Comparison of ENCODE assay signal across 9 mouse cellular contexts in the genomic region with DNA sequence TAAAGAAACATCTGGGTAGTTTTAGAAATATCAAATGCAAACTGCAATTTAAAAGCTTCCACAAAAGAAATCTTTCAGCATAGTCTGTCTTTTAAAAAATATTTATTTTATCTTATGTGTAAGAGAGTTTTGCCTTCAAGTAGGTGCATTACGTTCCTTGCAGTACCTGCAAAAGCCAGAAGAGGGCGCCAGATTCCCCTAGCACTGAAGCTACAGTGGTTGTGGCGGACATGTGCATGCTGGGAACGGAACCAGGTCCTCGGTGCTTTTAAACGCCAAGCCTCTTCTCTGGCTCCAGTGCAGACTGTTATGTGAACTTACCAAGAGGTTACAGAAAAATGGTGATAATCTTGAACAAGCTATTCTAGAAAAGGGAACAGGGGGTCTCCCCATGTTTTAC. TPM values are rescaled to one million over a fixed set of nuclear protein-coding genes. Genes with fewer than 3 reads are reported as not detected.
DNase-seq lines count a peak whose midpoint lies in the region; ATAC-seq and TF ChIP-seq lines count a peak whose summit lies in the region.
"Had no signal": no experiment of that assay in that cellular context is flagged by ENCODE, and none has a peak within 500 bp of the region (broad histone marks: within the 10 kb centered on the region; RNA-seq: fewer than 3 reads in every experiment).

No protein-coding gene starts in this region.

- no peak overlapping the region for H3K27ac ChIP-seq in liver, embryonic 11.5 days (ENCODE audit: low read depth, low read length)
- H3K27ac ChIP-seq in embryonic fibroblast, embryonic 13.5 days (ENCODE audit: insufficient read depth, low read length): no peak overlapping the region
- no peak overlapping the region for H3K27ac ChIP-seq in forebrain, embryonic 16.5 days (ENCODE audit: low read length)
- H3K27ac ChIP-seq in midbrain, embryonic 15.5 days: no peak overlapping the region
- H3K27ac ChIP-seq: midbrain, embryonic 12.5 days had no signal

- no peak overlapping the region for H3K4me2 ChIP-seq in liver, embryonic 11.5 days
- no peak overlapping the region for H3K4me2 ChIP-seq in forebrain, embryonic 16.5 days (ENCODE audit: low read length)
- no peak overlapping the region for H3K4me2 ChIP-seq in midbrain, embryonic 15.5 days
- H3K4me2 ChIP-seq: midbrain, embryonic 12.5 days had no signal

- no peaks in the 10 kb centered on the region for H3K36me3 ChIP-seq in liver, embryonic 11.5 days (ENCODE audit: control insufficient read depth, insufficient read depth, low read length)
- no peaks in the 10 kb centered on the region for H3K36me3 ChIP-seq in G1E (replicated peaks)
- H3K36me3 ChIP-seq in forebrain, embryonic 16.5 days (ENCODE audit: control insufficient read depth, insufficient read depth): no peaks in the 10 kb centered on the region
- no peaks in the 10 kb centered on the region for H3K36me3 ChIP-seq in midbrain, embryonic 15.5 days (replicated peaks)
- H3K36me3 ChIP-seq: midbrain, embryonic 12.5 days had no signal

- H3K4me1 ChIP-seq in liver, embryonic 11.5 days (replicated peaks; ENCODE audit: control insufficient read depth, insufficient read depth, low read length): peaks cover 4% of the 10 kb centered on the region; the same call in 1 of the 2 replicates
- no peaks in the 10 kb centered on the region for H3K4me1 ChIP-seq in G1E (ENCODE audit: insufficient read depth, low read depth, low read length)
- no peaks in the 10 kb centered on the region for H3K4me1 ChIP-seq in embryonic fibroblast, embryonic 13.5 days (ENCODE audit: control insufficient read depth, insufficient read depth, low read length)
- no peaks in the 10 kb centered on the region for H3K4me1 ChIP-seq in forebrain, embryonic 16.5 days (replicated peaks; ENCODE audit: control insufficient read depth, insufficient read depth, low read length)
- H3K4me1 ChIP-seq in midbrain, embryonic 15.5 days: 0 out of 2 replicates have a peak, but pooled peaks cover 3% of the 10 kb centered on the region
- H3K4me1 ChIP-seq: midbrain, embryonic 12.5 days had no signal

- H3K27me3 ChIP-seq in liver, embryonic 11.5 days (replicated peaks; ENCODE audit: control insufficient read depth, insufficient read depth, low read length): no peaks in the 10 kb centered on the region
- H3K27me3 ChIP-seq in G1E (ENCODE audit: insufficient read depth, low read length): no peaks in the 10 kb centered on the region
- H3K27me3 ChIP-seq in forebrain, embryonic 16.5 days (replicated peaks; ENCODE audit: control insufficient read depth, insufficient read depth, low read length): no peaks in the 10 kb centered on the region
- H3K27me3 ChIP-seq in midbrain, embryonic 15.5 days (replicated peaks): no peaks in the 10 kb centered on the region

- no peak overlapping the region for H3K4me3 ChIP-seq in liver, embryonic 11.5 days (ENCODE audit: low read depth, low read length)
- H3K4me3 ChIP-seq in G1E (ENCODE audit: low read depth, low read length): no peak overlapping the region
- H3K4me3 ChIP-seq in embryonic fibroblast, embryonic 13.5 days (ENCODE audit: insufficient read depth, low read length): no peak overlapping the region
- H3K4me3 ChIP-seq in forebrain, embryonic 16.5 days (replicated peaks; ENCODE audit: low read length): no peak overlapping the region
- H3K4me3 ChIP-seq in midbrain, embryonic 15.5 days: no peak overlapping the region
- H3K4me3 ChIP-seq: midbrain, embryonic 12.5 days had no signal

- DNase-seq in liver (peak; percentile 47), G1E (ENCODE audit: low spot score) (no peak)
- no peak for DNase-seq in liver, embryonic 11.5 days (ENCODE audit: low spot score)
- DNase-seq in thymus, postnatal 0 days (ENCODE audit: low spot score): peak; percentile 46
- DNase-seq: layer of hippocampus, postnatal 36 days had no signal

- TF ChIP-seq CTCF in G1E (IDR thresholded peaks at IDR 0.05; ENCODE audit: low read depth, low read length): peak; percentile 49
- TF ChIP-seq CTCF in embryonic fibroblast, embryonic 13.5 days (IDR thresholded peaks at IDR 0.05; ENCODE audit: borderline replicate concordance, insufficient read depth, low read length): peak; percentile 53; the same call in 1 of the 2 replicates

- WGBS in liver, embryonic 11.5 days: 56% methylated on average over 6 of the region's 6 CpGs
- WGBS in forebrain, embryonic 16.5 days: 53% methylated on average over 6 of the region's 6 CpGs
- WGBS in midbrain, embryonic 15.5 days: 63% methylated on average over 6 of the region's 6 CpGs

- H3K9ac ChIP-seq in liver, embryonic 11.5 days (ENCODE audit: low read depth, low read length): no peak overlapping the region
- H3K9ac ChIP-seq in forebrain, embryonic 16.5 days (replicated peaks; ENCODE audit: low read depth, low read length): no peak overlapping the region
- no peak overlapping the region for H3K9ac ChIP-seq in midbrain, embryonic 15.5 days
- H3K9ac ChIP-seq: midbrain, embryonic 12.5 days had no signal

- H3K9me3 ChIP-seq in liver, embryonic 11.5 days (ENCODE audit: control insufficient read depth, low read length): peaks cover 3% of the 10 kb centered on the region; the same call in 1 of the 2 replicates
- no peaks in the 10 kb centered on the region for H3K9me3 ChIP-seq in G1E (replicated peaks)
- H3K9me3 ChIP-seq in forebrain, embryonic 16.5 days (ENCODE audit: control insufficient read depth, low read length): no peaks in the 10 kb centered on the region
- 0 out of 2 replicates have a peak, but pooled peaks cover 3% of the 10 kb centered on the region for H3K9me3 ChIP-seq in midbrain, embryonic 15.5 days
- H3K9me3 ChIP-seq: midbrain, embryonic 12.5 days had no signal

- TF ChIP-seq POLR2A in embryonic fibroblast, embryonic 13.5 days (IDR thresholded peaks at IDR 0.05; ENCODE audit: low read depth, low read length): no peak

- ATAC-seq in liver, embryonic 11.5 days (replicated peaks; ENCODE audit: low FRiP score): no peak
- no peak for ATAC-seq in G1E (ENCODE audit: extremely low read depth, insufficient number of reproducible peaks, low FRiP score, poor library complexity, severe bottlenecking)
- no peak for ATAC-seq in forebrain, embryonic 16.5 days
- ATAC-seq in midbrain, embryonic 15.5 days (replicated peaks): no peak

RNA-seq across cellular contexts. Expression of a gene that starts 16.3 kb away (rescaled TPM):
- 13.4 and 14.3 TPM in 2 replicates for polyA plus RNA-seq in liver, embryonic 11.5 days (2014; fragmentation: Nextera tagmentation; extraction: Ambion mirVana)
- total RNA-seq in G1E (2014; fragmentation: Nextera tagmentation): 3.8 and 4.4 TPM in 2 replicates
- 4.1 and 4.3 TPM in 2 replicates for total RNA-seq in G1E (2017)
- 25.2 and 27.9 TPM in 2 replicates for polyA plus RNA-seq in G1E (2012)
- polyA plus RNA-seq in embryonic fibroblast, embryonic 13.5 days (2011; ENCODE audit: insufficient read length, low read depth, missing spikeins): 2.7 and 3.5 TPM in 2 replicates
- polyA plus RNA-seq in thymus, postnatal 0 days (2015; fragmentation: Nextera tagmentation; extraction: Ambion mirVana): 16.0 and 17.1 TPM in 2 replicates
- polyA plus RNA-seq in forebrain, embryonic 16.5 days (2015; fragmentation: Nextera tagmentation; extraction: Ambion mirVana): 6.7 and 7.1 TPM in 2 replicates
- polyA plus RNA-seq in midbrain, embryonic 15.5 days (2015; fragmentation: Nextera tagmentation; extraction: Ambion mirVana): 6.6 and 8.2 TPM in 2 replicates

RNA-seq across cellular contexts. Expression of a gene that starts 32.3 kb away (rescaled TPM):
- 4.6 and 5.0 TPM in 2 replicates for polyA plus RNA-seq in liver, embryonic 11.5 days (2014; fragmentation: Nextera tagmentation; extraction: Ambion mirVana)
- total RNA-seq in G1E (2014; fragmentation: Nextera tagmentation) (not detected in 2 replicates), G1E (2017) (0.11 TPM in 1 of 2 replicates, not detected in the other)
- polyA plus RNA-seq in G1E (2012): not detected in 2 replicates
- polyA plus RNA-seq in embryonic fibroblast, embryonic 13.5 days (2011; ENCODE audit: insufficient read length, low read depth, missing spikeins): 20.1 and 23.0 TPM in 2 replicates
- 2.4 and 2.8 TPM in 2 replicates for polyA plus RNA-seq in thymus, postnatal 0 days (2015; fragmentation: Nextera tagmentation; extraction: Ambion mirVana)
- 3.2 and 3.3 TPM in 2 replicates for polyA plus RNA-seq in forebrain, embryonic 16.5 days (2015; fragmentation: Nextera tagmentation; extraction: Ambion mirVana)
- polyA plus RNA-seq in midbrain, embryonic 15.5 days (2015; fragmentation: Nextera tagmentation; extraction: Ambion mirVana): 4.2 and 4.3 TPM in 2 replicates

RNA-seq across cellular contexts. Expression of a gene that starts 41.4 kb away (rescaled TPM):
- polyA plus RNA-seq in liver, embryonic 11.5 days (2014; fragmentation: Nextera tagmentation; extraction: Ambion mirVana): 21.1 and 21.6 TPM in 2 replicates
- total RNA-seq in G1E (2014; fragmentation: Nextera tagmentation): 16.4 and 16.5 TPM in 2 replicates
- 14.9 and 16.4 TPM in 2 replicates for total RNA-seq in G1E (2017)
- polyA plus RNA-seq in G1E (2012): 47.2 and 64.3 TPM in 2 replicates
- 28.2 and 29.9 TPM in 2 replicates for polyA plus RNA-seq in embryonic fibroblast, embryonic 13.5 days (2011; ENCODE audit: insufficient read length, low read depth, missing spikeins)
- 24.6 and 26.6 TPM in 2 replicates for polyA plus RNA-seq in thymus, postnatal 0 days (2015; fragmentation: Nextera tagmentation; extraction: Ambion mirVana)
- polyA plus RNA-seq in forebrain, embryonic 16.5 days (2015; fragmentation: Nextera tagmentation; extraction: Ambion mirVana): 26.0 and 27.3 TPM in 2 replicates
- 30.6 and 35.1 TPM in 2 replicates for polyA plus RNA-seq in midbrain, embryonic 15.5 days (2015; fragmentation: Nextera tagmentation; extraction: Ambion mirVana)

RNA-seq across cellular contexts. Expression of a gene that starts 58.4 kb away (rescaled TPM):
- polyA plus RNA-seq in liver, embryonic 11.5 days (2014; fragmentation: Nextera tagmentation; extraction: Ambion mirVana): 23.3 and 27.8 TPM in 2 replicates
- 8.1 and 8.4 TPM in 2 replicates for total RNA-seq in G1E (2014; fragmentation: Nextera tagmentation)
- total RNA-seq in G1E (2017): 24.5 and 25.7 TPM in 2 replicates
- 9.0 and 9.5 TPM in 2 replicates for polyA plus RNA-seq in G1E (2012)
- 116 and 144 TPM in 2 replicates for polyA plus RNA-seq in embryonic fibroblast, embryonic 13.5 days (2011; ENCODE audit: insufficient read length, low read depth, missing spikeins)
- polyA plus RNA-seq in thymus, postnatal 0 days (2015; fragmentation: Nextera tagmentation; extraction: Ambion mirVana): 100.0 and 116 TPM in 2 replicates
- polyA plus RNA-seq in forebrain, embryonic 16.5 days (2015; fragmentation: Nextera tagmentation; extraction: Ambion mirVana): 2.7 and 2.8 TPM in 2 replicates
- 5.1 and 6.7 TPM in 2 replicates for polyA plus RNA-seq in midbrain, embryonic 15.5 days (2015; fragmentation: Nextera tagmentation; extraction: Ambion mirVana)

Comparison
In these comparisons a context has a peak if more than half of its experiments do, and no peak if none do; other contexts are left out.
1. DNase-seq: peak in liver (single experiment) and thymus, postnatal 0 days (single experiment); none in liver, embryonic 11.5 days (single experiment) and G1E (single experiment).